ENCODE assay signal across 8 mouse cellular contexts in genomic region chr6:91152892-91153548, GRCm38 (mm10). TPM values are rescaled to one million over a fixed set of nuclear protein-coding genes. Genes with fewer than 3 reads are reported as not detected.
DNase-seq lines count a peak whose midpoint lies in the region; ATAC-seq and TF ChIP-seq lines count a peak whose summit lies in the region.

No protein-coding gene starts in this region.

- peak overlapping the region; percentile 38; the same call in 1 of the 2 replicates for H3K4me2 ChIP-seq in neural tube, embryonic 11.5 days (ENCODE audit: low read depth)
- peak overlapping the region; percentile 44 for H3K4me2 ChIP-seq in forebrain, postnatal 0 days (ENCODE audit: low read depth)
- peak overlapping the region; percentile 53; the same call in 1 of the 2 replicates for H3K4me2 ChIP-seq in liver, embryonic 16.5 days (ENCODE audit: low read depth, low read length)

- H3K27me3 ChIP-seq in neural tube, embryonic 11.5 days (ENCODE audit: control insufficient read depth, insufficient read depth, low read length), result no peaks in the 10 kb centered on the region
- H3K27me3 ChIP-seq in forebrain, postnatal 0 days (ENCODE audit: insufficient read depth, low read length), result no peaks in the 10 kb centered on the region
- H3K27me3 ChIP-seq in liver, embryonic 16.5 days (ENCODE audit: control insufficient read depth, insufficient read depth, low read depth, low read length), result peaks cover 4% of the 10 kb centered on the region

- TF ChIP-seq POLR2A in lung, adult 2 months (IDR thresholded peaks at IDR 0.05; ENCODE audit: borderline replicate concordance, extremely low read depth, low read depth, low read length), result no peak

- TF ChIP-seq CTCF in forebrain, postnatal 0 days (IDR thresholded peaks at IDR 0.05; ENCODE audit: low read depth), result no peak
- TF ChIP-seq CTCF in lung, adult 2 months (IDR thresholded peaks at IDR 0.05; ENCODE audit: insufficient read depth, low read length), result no peak

- no peak overlapping the region for H3K4me3 ChIP-seq in neural tube, embryonic 11.5 days (ENCODE audit: low read depth, low read length)
- no peak overlapping the region for H3K4me3 ChIP-seq in forebrain, postnatal 0 days (ENCODE audit: low read depth, low read length)
- peak overlapping the region; percentile 39 for H3K4me3 ChIP-seq in liver, embryonic 16.5 days (ENCODE audit: low read depth, low read length)
- no peak overlapping the region for H3K4me3 ChIP-seq in lung, adult 2 months (replicated peaks; ENCODE audit: extremely low read depth, low read depth, low read length)

- H3K4me1 ChIP-seq in neural tube, embryonic 11.5 days (ENCODE audit: control insufficient read depth, insufficient read depth, low read length), result peaks cover 18% of the 10 kb centered on the region
- peaks cover 37% of the 10 kb centered on the region for H3K4me1 ChIP-seq in forebrain, postnatal 0 days (ENCODE audit: insufficient read depth)
- H3K4me1 ChIP-seq in liver, embryonic 16.5 days (ENCODE audit: control insufficient read depth, low read depth, low read length), result peaks cover 51% of the 10 kb centered on the region
- peaks cover 4% of the 10 kb centered on the region; the same call in 1 of the 2 replicates for H3K4me1 ChIP-seq in lung, adult 2 months (ENCODE audit: control insufficient read depth, insufficient read depth, low read length)

- H3K27ac ChIP-seq in neural tube, embryonic 11.5 days (ENCODE audit: low read depth, low read length), result no peak overlapping the region
- peak overlapping the region; percentile 86 for H3K27ac ChIP-seq in forebrain, postnatal 0 days (ENCODE audit: low read depth, low read length)
- no peak overlapping the region for H3K27ac ChIP-seq in liver, embryonic 16.5 days (ENCODE audit: low read length)

- H3K9ac ChIP-seq in neural tube, embryonic 11.5 days (ENCODE audit: low read length), result no peak overlapping the region
- H3K9ac ChIP-seq in forebrain, postnatal 0 days, result no peak overlapping the region
- peak overlapping the region; percentile 38 for H3K9ac ChIP-seq in liver, embryonic 16.5 days (ENCODE audit: low read depth, low read length)

- no peaks in the 10 kb centered on the region for H3K9me3 ChIP-seq in neural tube, embryonic 11.5 days (ENCODE audit: control insufficient read depth, low read length)
- H3K9me3 ChIP-seq in forebrain, postnatal 0 days (ENCODE audit: low read length), result no peaks in the 10 kb centered on the region
- H3K9me3 ChIP-seq in liver, embryonic 16.5 days (replicated peaks; ENCODE audit: control insufficient read depth, low read length), result no peaks in the 10 kb centered on the region

- ATAC-seq in neural tube, embryonic 11.5 days (ENCODE audit: insufficient read depth, low FRiP score, low TSS enrichment), result no peak
- no peak for ATAC-seq in forebrain, postnatal 0 days
- ATAC-seq in liver, embryonic 16.5 days (ENCODE audit: low read depth), result no peak
- no peak for ATAC-seq in activated CD4-positive, CD25-positive, alpha-beta regulatory T cell, adult 4 months

- no peaks in the 10 kb centered on the region for H3K36me3 ChIP-seq in neural tube, embryonic 11.5 days (ENCODE audit: control insufficient read depth, insufficient read depth, low read length)
- no peaks in the 10 kb centered on the region for H3K36me3 ChIP-seq in forebrain, postnatal 0 days (ENCODE audit: insufficient read depth)
- H3K36me3 ChIP-seq in liver, embryonic 16.5 days (ENCODE audit: control insufficient read depth, insufficient read depth), result no peaks in the 10 kb centered on the region

- DNase-seq in neural tube, embryonic 11.5 days (ENCODE audit: low spot score), result no peak
- DNase-seq in neural tube, embryonic 10.5 days (ENCODE audit: extremely low spot score, low spot score), result no peak
- DNase-seq in forebrain, postnatal 0 days, result no peak
- DNase-seq in thymus, postnatal 14 days, result peak; percentile 60
- no peak for DNase-seq in lung, adult 2 months
- no peak for DNase-seq in layer of hippocampus, postnatal 36 days

- WGBS in neural tube, embryonic 11.5 days, result 41% methylated on average over 7 of the region's 7 CpGs
- 26% methylated on average over 7 of the region's 7 CpGs for WGBS in forebrain, postnatal 0 days
- 31% methylated on average over 7 of the region's 7 CpGs for WGBS in liver, embryonic 16.5 days (ENCODE audit: insufficient replicate concordance)
- WGBS in lung, adult 2 months, result 32% methylated on average over 7 of the region's 7 CpGs

RNA-seq across cellular contexts. Expression of gene Hdac11, which starts 3.4 kb away (rescaled TPM):
- polyA plus RNA-seq in neural tube, embryonic 11.5 days (2014; fragmentation: Nextera tagmentation; extraction: Ambion mirVana), result 13.4 and 15.0 TPM in 2 replicates
- 70.3 and 81.0 TPM in 2 replicates for total RNA-seq in forebrain, postnatal 0 days (2014; rRNA removed)
- polyA plus RNA-seq in forebrain, postnatal 0 days (2015; fragmentation: Nextera tagmentation; extraction: Ambion mirVana), result 27.4 and 34.5 TPM in 2 replicates
- 4.5 and 4.8 TPM in 2 replicates for polyA plus RNA-seq in liver, embryonic 16.5 days (2015; fragmentation: Nextera tagmentation; extraction: Ambion mirVana)
- polyA plus RNA-seq in activated CD4-positive, CD25-positive, alpha-beta regulatory T cell, adult 4 months (2017; shearing (Covaris generic)), result 1 to 10 TPM in 1 of 2 experiments, under 1 TPM in 1; 0.54 to 1.3 TPM
- polyA plus RNA-seq in lung, adult 2 months (2012; rRNA removed), result 18.4 and 18.7 TPM in 2 replicates
- total RNA-seq in layer of hippocampus, postnatal 36 days (2021), result 100 to 1,000 TPM; 143 to 159 TPM

RNA-seq across cellular contexts. Expression of gene Nup210, which starts 36.4 kb away (rescaled TPM):
- polyA plus RNA-seq in neural tube, embryonic 11.5 days (2014; fragmentation: Nextera tagmentation; extraction: Ambion mirVana), result 16.4 and 18.3 TPM in 2 replicates
- 36.6 and 52.6 TPM in 2 replicates for total RNA-seq in forebrain, postnatal 0 days (2014; rRNA removed)
- 9.1 and 12.5 TPM in 2 replicates for polyA plus RNA-seq in forebrain, postnatal 0 days (2015; fragmentation: Nextera tagmentation; extraction: Ambion mirVana)
- 32.3 and 33.2 TPM in 2 replicates for polyA plus RNA-seq in liver, embryonic 16.5 days (2015; fragmentation: Nextera tagmentation; extraction: Ambion mirVana)
- polyA plus RNA-seq in activated CD4-positive, CD25-positive, alpha-beta regulatory T cell, adult 4 months (2017; shearing (Covaris generic)), result 10 to 100 TPM; 61.6 to 82.1 TPM
- polyA plus RNA-seq in lung, adult 2 months (2012; rRNA removed), result 25.7 and 40.2 TPM in 2 replicates
- 10 to 100 TPM; 19.1 to 24.7 TPM for total RNA-seq in layer of hippocampus, postnatal 36 days (2021)

RNA-seq across cellular contexts. Expression of gene Fbln2, which starts 59.2 kb away (rescaled TPM):
- polyA plus RNA-seq in neural tube, embryonic 11.5 days (2014; fragmentation: Nextera tagmentation; extraction: Ambion mirVana), result 28.4 and 28.8 TPM in 2 replicates
- 26.7 and 41.1 TPM in 2 replicates for total RNA-seq in forebrain, postnatal 0 days (2014; rRNA removed)
- polyA plus RNA-seq in forebrain, postnatal 0 days (2015; fragmentation: Nextera tagmentation; extraction: Ambion mirVana), result 18.6 and 19.6 TPM in 2 replicates
- polyA plus RNA-seq in liver, embryonic 16.5 days (2015; fragmentation: Nextera tagmentation; extraction: Ambion mirVana), result 5.7 and 8.0 TPM in 2 replicates
- under 1 TPM in 1 of 2 experiments, not detected in 1; 0.48 TPM for polyA plus RNA-seq in activated CD4-positive, CD25-positive, alpha-beta regulatory T cell, adult 4 months (2017; shearing (Covaris generic))
- polyA plus RNA-seq in lung, adult 2 months (2012; rRNA removed), result 63.0 and 88.3 TPM in 2 replicates
- 10 to 100 TPM in 1 of 2 experiments, 1 to 10 TPM in 1; 9.3 to 10.3 TPM for total RNA-seq in layer of hippocampus, postnatal 36 days (2021)
